Mouse (Mus musculus) 3134 (cell line): ENCODE data around the gene Dph1.
"Not testable (repeated sequence)": the region's sequence is repeated elsewhere in the genome, so short reads cannot be mapped to it uniquely, and the experiment has no call there.

Experiments
- DNase-seq: peaks from one replicate; pipeline ENCODE4 v3.0.0-alpha.2; 2011; ENCODE audit warnings: low spot score; ENCODE audit not compliant: insufficient read length; ENCODE audit errors: extremely low read depth

Dph1 gene

GRCm38 (mm10) chr11:75178011-75178410 lies 13.0 kb downstream of the Dph1 start:
- DNase-seq, result no peak

DNA sequence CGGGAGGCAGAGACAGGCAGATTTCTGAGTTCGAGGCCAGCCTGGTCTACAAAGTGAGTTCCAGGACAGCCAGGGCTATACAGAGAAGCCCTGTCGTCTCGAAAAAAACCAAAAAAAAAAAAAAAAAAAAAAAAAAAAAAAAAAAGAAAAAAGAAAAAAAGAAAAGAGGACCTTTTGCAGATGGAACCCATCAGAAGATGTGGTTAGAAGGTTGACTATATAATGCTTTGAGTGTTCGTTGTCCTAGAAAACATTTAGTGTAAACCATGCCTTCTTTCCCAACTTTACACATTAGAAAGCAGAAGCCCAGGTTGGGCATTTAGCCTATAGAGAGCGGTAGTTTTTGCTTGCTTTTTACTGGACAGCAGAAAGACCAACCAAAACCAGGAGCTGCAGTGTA lies 16.5 kb downstream of the Dph1 start:
- not testable (repeated sequence) for DNase-seq

DNA sequence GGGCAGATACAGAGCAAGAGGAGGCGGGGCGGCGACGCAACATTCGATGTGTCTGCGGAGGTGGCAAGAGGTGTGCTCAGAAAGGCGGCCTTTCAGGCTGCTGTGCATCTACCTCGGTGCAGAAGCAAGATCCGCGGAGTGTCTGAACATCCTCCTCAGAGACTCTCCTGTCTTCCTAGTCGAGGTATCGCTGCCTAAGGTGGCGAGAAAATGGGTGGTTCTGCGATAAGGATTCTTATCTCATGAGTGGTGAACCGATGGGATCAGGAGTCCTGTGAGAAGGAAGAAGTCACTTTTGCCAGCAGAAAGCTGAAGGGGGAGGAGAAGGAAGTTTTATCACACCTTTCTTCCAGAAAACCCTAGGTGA lies 17.3 kb downstream of the Dph1 start:
- no peak for DNase-seq

DNA sequence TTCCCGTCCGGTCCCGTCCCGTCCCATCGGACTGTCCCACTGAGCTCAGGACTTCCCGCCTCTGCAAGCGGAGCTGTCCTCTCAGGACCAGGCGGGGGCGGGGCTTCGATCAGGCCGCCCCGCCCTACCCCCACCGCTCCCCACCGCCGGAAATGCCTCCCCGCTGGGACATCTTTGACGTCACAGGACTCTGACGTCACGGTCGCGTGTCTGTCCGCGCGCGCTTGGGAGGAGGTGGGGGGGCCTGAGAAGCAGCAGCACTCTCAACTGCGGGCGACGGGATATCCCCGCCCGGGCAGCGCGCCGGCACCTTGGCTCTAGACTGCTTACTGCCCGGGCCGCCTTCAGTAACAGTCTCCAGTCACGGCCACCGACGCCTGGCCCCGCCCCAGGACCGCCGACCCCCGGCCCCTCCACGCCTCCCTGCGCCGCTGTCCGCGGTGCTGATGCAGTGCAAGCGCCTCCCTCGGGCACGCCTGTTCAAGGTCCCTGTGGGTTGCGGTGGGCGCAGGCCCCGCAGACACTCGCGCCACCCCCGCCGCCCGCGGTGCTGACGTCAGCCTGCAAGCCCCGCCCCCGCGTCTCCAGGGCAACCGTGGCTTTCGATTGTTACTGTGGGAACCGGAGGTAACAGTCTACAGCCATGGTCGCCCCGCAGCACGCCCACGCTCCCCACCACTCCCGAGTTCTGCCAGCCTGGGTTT lies 17.8 kb downstream of the Dph1 start:
- DNase-seq, result no peak

DNA sequence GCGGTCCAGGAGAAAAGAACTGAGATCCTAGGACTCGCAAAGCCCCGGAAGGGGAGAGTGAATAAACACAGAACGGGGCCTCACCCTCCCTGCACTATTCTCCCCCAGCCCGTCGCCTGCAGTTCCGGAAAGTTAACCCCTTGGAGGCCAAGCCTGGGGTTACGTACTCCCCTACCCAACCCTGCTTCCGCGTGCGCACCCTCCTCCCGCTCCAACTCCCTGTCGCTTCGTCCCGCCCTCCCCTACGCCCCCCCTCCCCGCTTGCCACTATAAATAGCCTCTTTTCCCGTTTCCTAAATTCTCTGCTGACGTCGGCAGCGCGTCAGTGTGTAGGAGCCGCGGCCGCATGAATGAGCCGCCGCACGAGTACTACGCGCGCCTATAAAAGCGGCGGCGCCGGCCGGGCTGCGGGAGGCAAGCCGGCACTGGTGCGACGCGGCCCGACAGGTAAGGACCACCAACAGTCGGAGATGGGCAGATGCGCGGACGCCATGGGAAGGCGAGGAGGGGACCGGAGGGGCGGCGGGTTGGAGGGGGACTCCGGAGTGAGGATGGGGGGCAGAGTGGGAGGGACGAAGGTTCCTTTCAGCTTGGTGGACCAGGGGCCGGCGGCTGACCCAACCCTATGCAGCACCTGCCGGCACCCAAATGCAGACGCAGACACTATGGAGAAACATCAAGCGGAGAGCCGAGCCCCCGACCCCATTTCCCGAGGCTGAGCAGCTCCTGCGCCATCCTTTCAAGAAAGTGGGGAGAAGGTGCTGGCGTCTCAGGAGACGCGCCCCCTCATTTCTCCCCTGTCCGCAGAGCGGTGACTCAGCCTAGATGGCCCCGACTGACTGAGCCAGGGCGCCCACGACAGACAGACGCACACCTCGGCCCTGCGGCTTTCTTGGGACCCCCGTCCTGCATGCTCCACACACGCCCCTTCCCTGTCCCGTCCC lies 18.6 kb downstream of the Dph1 start:
- DNase-seq, result no peak

- DNase-seq, result no peak
These were observed 19.7 kb downstream of the Dph1 start for GRCm38 (mm10) chr11:75171186-75171865.

- no peak for DNase-seq
These were observed 20.8 kb downstream of the Dph1 start for GRCm38 (mm10) chr11:75170136-75170751.

GRCm38 (mm10) chr11:75169405-75170080 lies 21.5 kb downstream of the Dph1 start, which contains the start of gene Hic1:
Gene Hic1 (minus strand): TSS chr11:75169519.
- DNase-seq, result no peak

- DNase-seq, result no peak
These were observed 22.3 kb downstream of the Dph1 start for GRCm38 (mm10) chr11:75168590-75169361.

- no peak for DNase-seq
These were observed 23.1 kb downstream of the Dph1 start for GRCm38 (mm10) chr11:75167643-75168589.

- no peak for DNase-seq
These were observed 24.0 kb downstream of the Dph1 start for GRCm38 (mm10) chr11:75166861-75167642.

- no peak for DNase-seq
These were observed 24.7 kb downstream of the Dph1 start for GRCm38 (mm10) chr11:75166193-75166842.

DNA sequence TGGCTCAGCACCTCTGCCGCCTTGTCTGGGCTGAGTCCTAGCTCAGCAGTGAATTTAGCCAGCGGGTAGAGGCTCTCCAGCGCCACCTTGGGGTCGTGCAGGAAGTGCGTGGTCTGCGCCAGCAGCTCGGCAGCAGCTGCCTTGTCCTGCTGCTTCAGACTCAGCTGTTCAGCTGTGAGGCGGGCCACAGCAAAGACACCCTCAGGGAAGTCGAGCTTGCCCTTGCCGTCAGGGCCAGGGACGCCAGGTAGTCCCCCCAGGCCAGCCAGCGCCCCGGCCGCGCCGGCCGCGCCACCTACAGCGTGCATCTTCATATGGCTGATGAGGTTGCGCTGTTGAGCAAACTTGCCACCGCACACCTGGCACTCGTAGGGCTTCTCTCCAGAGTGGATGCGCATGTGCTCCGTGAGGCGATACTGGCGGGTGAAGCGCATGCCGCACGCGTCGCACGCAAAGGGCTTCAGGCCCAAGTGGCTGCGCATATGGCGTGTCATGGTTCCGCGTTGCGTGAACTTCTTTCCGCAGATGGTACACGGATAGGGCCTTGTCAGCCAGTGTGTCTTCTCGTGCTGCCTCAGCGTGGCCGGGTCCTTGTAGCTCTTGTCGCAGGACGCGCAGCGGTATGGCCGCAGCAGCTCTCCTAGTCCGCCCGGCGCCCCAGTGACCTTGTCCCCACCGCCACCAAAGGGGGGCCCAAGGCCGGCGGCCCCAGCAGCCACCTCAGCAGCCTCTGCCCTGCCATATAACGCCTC lies 25.4 kb downstream of the Dph1 start:
- DNase-seq, result peak; percentile 47

DNA sequence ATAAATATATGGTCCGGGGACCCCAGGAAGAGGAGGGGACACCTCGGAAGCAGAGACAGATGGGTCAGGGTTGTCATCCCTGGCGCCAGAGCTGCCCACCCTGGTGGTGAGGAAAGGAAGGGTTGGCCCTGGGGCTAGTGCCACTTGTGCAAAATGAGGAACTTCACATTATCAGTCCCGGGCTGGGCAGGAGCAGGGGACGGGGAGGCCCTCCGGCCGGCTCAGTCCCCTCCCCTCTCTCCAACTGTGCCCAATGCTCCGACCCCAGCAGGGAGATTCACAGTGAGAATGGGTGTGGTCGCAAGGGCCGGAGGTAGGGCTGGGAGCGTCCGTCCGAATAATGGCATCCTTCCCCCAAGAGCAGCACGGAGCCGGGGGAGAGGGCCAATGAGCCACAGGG lies 26.3 kb downstream of the Dph1 start:
- no peak for DNase-seq

- no peak for DNase-seq
These were observed 27.0 kb downstream of the Dph1 start for GRCm38 (mm10) chr11:75164051-75164450.

- no peak for DNase-seq
These were observed 27.7 kb downstream of the Dph1 start for GRCm38 (mm10) chr11:75163379-75163778.
